Mouse (Mus musculus): Measurements from ENCODE around the gene Rwdd3.

GRCm38 (mm10) chr3:121158901-121159351 is 12.6 kb downstream of the Rwdd3 start:
- TF ChIP-seq CTCF (IDR thresholded peaks at IDR 0.05) (no peak), EP300 (IDR thresholded peaks at IDR 0.05) (no peak)

Measured in lung, postnatal 0 days (tissue).